ENCODE assay signal across 28 mouse cellular contexts in genomic region chr3:148315286-148315685, GRCm38 (mm10).
"Had no signal": no experiment of that assay in that cellular context is flagged by ENCODE, and none has a peak within 500 bp of the region (broad histone marks: within the 10 kb centered on the region; RNA-seq: fewer than 3 reads in every experiment).

No protein-coding gene starts in this region.

- H3K4me2 ChIP-seq: heart, embryonic 11.5 days; heart, embryonic 13.5 days; heart, embryonic 15.5 days; hindbrain, embryonic 12.5 days; hindbrain, embryonic 14.5 days; intestine, embryonic 15.5 days; limb, embryonic 12.5 days; liver, embryonic 11.5 days; liver, embryonic 13.5 days; liver, embryonic 15.5 days had no signal

- ATAC-seq: hindbrain, embryonic 16.5 days; inflammation-experienced regulatory T-cells, adult 6 months; intestine, embryonic 15.5 days; intestine, postnatal 0 days had no signal

- H3K9ac ChIP-seq: heart, embryonic 13.5 days; heart, embryonic 15.5 days; hindbrain, embryonic 12.5 days; hindbrain, embryonic 14.5 days; intestine, embryonic 15.5 days; limb, embryonic 12.5 days; liver, embryonic 13.5 days; liver, embryonic 15.5 days had no signal

- H3K27ac ChIP-seq: gastrocnemius, adult 2 months; heart, embryonic 13.5 days; heart, embryonic 15.5 days; hindbrain, embryonic 10.5 days; hindbrain, embryonic 12.5 days; hindbrain, embryonic 14.5 days; intestine, embryonic 15.5 days; left cerebral cortex, adult 2 months; limb, embryonic 10.5 days; limb, embryonic 12.5 days; liver, embryonic 13.5 days; liver, embryonic 15.5 days had no signal

- H3K4me1 ChIP-seq: heart, embryonic 13.5 days; heart, embryonic 15.5 days; hindbrain, embryonic 10.5 days; hindbrain, embryonic 12.5 days; intestine, embryonic 15.5 days; limb, embryonic 10.5 days; limb, embryonic 12.5 days; liver, embryonic 13.5 days; liver, embryonic 15.5 days had no signal

- H3K36me3 ChIP-seq: heart, embryonic 13.5 days; heart, embryonic 15.5 days; hindbrain, embryonic 10.5 days; hindbrain, embryonic 12.5 days; intestine, embryonic 15.5 days; limb, embryonic 10.5 days; limb, embryonic 12.5 days; liver, embryonic 13.5 days; liver, embryonic 15.5 days had no signal

- H3K27me3 ChIP-seq: heart, embryonic 13.5 days; heart, embryonic 15.5 days; hindbrain, embryonic 12.5 days; intestine, embryonic 15.5 days; limb, embryonic 12.5 days; liver, embryonic 13.5 days; liver, embryonic 15.5 days had no signal

- H3K4me3 ChIP-seq: gastrocnemius, adult 2 months; heart, embryonic 13.5 days; heart, embryonic 15.5 days; hindbrain, embryonic 10.5 days; hindbrain, embryonic 12.5 days; intestine, embryonic 15.5 days; left cerebral cortex, adult 2 months; limb, embryonic 10.5 days; limb, embryonic 12.5 days; liver, embryonic 13.5 days; liver, embryonic 15.5 days had no signal

- H3K9me3 ChIP-seq: heart, embryonic 13.5 days; heart, embryonic 15.5 days; hindbrain, embryonic 10.5 days; hindbrain, embryonic 12.5 days; intestine, embryonic 15.5 days; limb, embryonic 10.5 days; limb, embryonic 12.5 days; liver, embryonic 13.5 days; liver, embryonic 15.5 days had no signal

- DNase-seq: gastrocnemius, adult 2 months; gastrocnemius, postnatal 10 days; gastrocnemius, postnatal 25 days; heart, adult 18-20 months; heart, postnatal 14 days; heart, postnatal 4 days; kidney, adult 18-20 months; kidney, adult 8-10 months; kidney, postnatal 10 days; kidney, postnatal 25 days; kidney, postnatal 4 days; liver; liver, embryonic 13.5 days had no signal
